Mouse (Mus musculus) left cerebral cortex, adult 2 months (tissue): ENCODE data around the gene Cep128. TPM values are rescaled to one million over a fixed set of nuclear protein-coding genes. Genes with fewer than 3 reads are reported as not detected.

ENCODE experiments used
- DNase-seq, 2 experiments: peaks; one replicate each; pipeline ENCODE4 v3.0.0; 2021 to 2022; ENCODE audit warnings: low spot score in 2 of 2, mixed read lengths in 1 of 2; ENCODE audit errors: extremely low spot score in 1 of 2
- H3K27ac ChIP-seq: fragments of 200-600 bp; 2 replicates; pipeline ENCODE4 v1.8.1; 2022
- H3K4me3 ChIP-seq: fragments of 200-600 bp; 2 replicates; pipeline ENCODE4 v1.8.1; 2022
- CTCF ChIP-seq: fragments of 200-600 bp; IDR thresholded peaks from 2 replicates; pipeline ENCODE4 v1.8.1; 2022; ENCODE audit warnings: antibody characterized with exemption, mild to moderate bottlenecking, moderate library complexity
- intact Hi-C: fragments of 180-260 bp; cut with DNase I; formaldehyde crosslinking; loops from one replicate; pipeline ENCODE4 v1.15.1; 2025
- total RNA-seq, 2 experiments: library from RNA; stranded (reverse); gene quantifications; 2 replicates each; pipeline ENCODE4 v1.2.3; 2021

Gene Cep128
- total RNA-seq, 2 experiments from 2014 or later: 6.9 to 7.1 TPM

DNA sequence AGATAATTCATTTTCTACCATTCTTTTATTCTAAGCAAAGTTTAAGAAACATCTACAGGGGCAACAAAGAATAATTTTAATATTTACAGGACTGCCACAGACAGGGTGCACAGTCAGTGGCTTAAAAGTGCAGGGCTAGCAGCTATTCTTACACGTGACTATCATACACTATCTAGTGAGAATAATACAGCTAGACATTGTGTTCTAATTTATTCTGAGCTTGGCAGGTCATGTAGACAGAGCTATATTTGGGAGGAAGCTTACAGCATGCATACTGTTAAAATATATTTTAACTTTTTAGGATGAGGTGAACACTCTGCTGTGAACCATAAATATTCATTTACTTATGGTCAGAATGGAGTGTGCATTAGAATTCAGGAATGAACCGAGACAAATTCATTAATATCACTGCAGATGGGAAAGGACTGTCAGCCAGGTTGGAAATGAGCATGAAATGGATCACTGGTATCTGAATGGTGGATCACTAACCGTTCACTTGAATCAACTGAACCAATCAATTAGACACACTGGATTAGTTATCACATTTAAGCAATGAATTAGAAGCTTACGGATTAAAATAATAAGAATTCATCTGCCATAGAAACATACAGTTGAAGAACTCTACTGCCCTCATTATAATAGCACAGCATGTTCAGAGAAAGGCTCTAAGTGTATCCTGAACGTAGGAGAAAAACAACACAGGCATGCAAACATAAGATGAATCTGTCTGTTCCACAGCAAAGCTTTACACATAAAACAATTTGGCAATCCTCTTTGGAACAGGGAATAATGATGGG is 317.7 kb downstream of the Cep128 start:
- H3K27ac ChIP-seq: no peak overlapping the region

DNA sequence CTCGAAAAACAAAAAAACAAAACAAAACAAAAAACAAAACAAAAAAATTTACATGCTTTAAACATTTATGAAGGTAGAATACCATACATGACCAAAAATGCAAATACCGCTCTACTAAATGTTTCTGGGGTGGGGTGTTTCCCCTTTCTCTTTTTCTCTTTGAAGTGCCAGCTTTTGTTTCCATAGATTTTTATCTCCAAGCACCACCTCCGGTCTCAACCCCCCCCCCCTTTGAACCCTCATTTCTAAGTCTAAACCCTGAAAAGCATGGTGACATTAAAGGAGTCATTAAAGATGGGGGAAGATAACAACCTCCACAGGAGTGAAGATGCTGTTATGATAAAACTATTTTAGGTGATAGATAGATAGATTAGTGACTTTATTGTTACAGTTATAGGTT is 318.8 kb downstream of the Cep128 start:
- no peak overlapping the region for H3K4me3 ChIP-seq
- no peak for DNase-seq
- no peak overlapping the region for H3K27ac ChIP-seq
- TF ChIP-seq CTCF: no peak
- intact Hi-C loops: no loop called here

More for the DNA sequence above, 317.7 kb downstream of the Cep128 start:
- intact Hi-C loops: no loop called here
- no peak overlapping the region for H3K4me3 ChIP-seq
- TF ChIP-seq CTCF: no peak
- DNase-seq: no peak

DNA sequence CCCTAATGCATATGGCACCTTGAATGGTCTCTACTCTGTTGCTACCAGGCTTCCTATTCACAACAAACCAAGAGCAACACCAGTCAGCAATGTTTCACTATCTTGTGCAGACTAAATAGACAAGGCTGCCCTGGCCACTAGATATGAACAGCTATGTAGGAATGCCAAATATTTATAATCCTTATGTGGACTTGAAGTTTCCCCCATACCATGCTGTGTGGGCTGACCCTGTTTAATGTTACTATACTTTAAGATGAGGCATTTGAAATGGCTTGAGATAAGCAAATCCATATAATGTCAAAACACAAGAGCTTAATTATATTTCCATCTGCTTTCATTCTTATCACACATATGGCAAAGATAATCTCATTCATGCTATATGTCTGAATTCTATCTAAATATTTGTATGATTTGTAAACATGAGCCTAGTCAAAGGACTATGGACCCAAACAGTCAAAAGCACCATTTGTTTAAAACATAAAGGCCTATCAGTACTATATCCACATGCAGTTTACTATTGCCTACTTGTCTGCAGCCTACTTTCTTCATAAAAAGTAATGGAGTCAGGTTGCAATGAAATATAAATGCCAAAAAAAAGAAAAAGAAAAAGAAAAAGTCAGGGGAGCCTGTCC is 319.7 kb downstream of the Cep128 start:
- Histone ChIP-seq H3K4me3 (no peak overlapping the region), H3K27ac (no peak overlapping the region)
- no peak for TF ChIP-seq CTCF
- DNase-seq: no peak
- intact Hi-C loops: no loop called here

DNA sequence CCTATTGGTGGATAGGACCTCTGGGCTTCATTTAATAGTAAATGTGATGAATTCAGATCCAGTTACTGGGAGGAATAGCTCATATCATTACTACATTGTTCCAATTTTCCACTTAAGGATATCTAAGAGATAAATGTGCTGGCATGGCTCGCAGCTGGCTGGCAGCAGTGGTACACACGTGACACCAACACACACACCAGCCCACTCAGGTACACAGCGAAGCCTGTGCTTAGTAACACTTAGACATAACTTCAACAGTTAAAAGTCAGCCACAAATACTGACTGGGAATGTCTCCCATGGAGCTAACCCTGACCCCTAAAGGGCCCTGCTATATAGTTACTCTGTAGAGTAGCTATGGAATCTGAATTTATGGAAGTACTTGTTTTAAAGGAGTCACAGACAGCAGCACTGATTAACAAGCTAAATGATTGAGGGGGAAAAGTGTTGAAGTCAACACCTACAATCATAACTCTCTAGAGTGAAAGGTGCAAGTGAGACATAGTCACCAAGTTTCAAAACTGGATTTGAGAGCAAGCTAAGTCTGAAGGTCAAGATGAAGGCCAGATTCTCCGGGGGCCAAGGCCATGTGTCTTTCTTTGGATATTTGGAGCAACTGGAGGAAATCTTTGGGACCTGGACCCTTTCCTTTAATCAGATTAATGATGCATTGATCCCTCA is 320.7 kb downstream of the Cep128 start:
- no peak for DNase-seq
- Histone ChIP-seq H3K4me3 (no peak overlapping the region), H3K27ac (no peak overlapping the region)
- no peak for TF ChIP-seq CTCF
- intact Hi-C loops: no loop called here

DNA sequence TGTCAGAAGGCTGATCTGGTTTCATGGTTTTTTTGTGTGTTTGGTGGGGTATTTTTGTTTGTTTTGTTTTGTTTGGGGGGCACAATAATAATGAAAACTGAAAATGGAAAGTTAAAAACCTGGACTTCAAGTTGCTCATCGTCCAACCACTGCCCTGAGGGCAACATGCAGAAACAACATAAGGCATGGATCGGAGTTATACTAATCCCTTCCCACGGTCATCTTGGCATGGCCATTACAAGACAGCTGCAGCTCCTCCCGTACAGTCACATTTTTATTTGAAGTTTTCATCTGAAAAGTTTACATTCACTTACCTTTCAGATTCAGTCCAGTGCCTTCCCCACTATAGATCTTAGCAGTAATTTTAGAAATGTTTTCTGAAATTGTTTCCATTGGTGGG is 321.5 kb downstream of the Cep128 start:
- Histone ChIP-seq H3K4me3 (no peak overlapping the region), H3K27ac (no peak overlapping the region)
- TF ChIP-seq CTCF: no peak
- intact Hi-C loops: no loop called here
- DNase-seq: no peak

DNA sequence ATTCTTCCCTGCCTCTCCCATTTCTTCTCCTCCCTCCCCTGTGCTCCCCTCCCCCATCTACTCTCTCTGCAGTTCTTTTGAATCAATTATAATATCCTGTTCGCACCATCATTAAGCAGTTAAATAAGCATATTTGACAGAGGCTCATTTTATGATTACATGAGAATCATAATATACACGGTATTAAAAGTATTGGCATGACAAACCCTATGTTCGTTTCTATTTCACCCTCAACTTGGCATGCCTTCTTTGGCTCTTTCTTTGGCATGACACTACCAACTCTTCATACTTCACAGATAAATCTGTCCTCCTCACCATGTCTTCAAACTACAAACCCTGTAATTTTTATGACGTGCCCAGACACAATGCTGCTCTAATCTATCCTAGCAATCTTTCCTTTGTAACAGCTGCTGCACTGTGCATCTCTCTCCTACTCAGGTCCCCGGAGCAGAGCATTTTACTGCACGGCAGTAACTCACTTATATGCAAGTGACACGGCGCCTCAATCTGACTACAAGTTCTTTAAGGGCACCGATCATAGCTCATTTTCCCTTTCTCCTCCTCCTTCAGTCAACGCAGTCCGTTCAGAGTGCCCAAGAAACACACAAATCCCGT is 324.4 kb downstream of the Cep128 start:
- no peak overlapping the region for H3K27ac ChIP-seq
- no peak for TF ChIP-seq CTCF
- no peak overlapping the region for H3K4me3 ChIP-seq
- intact Hi-C loops: no loop called here
- DNase-seq: no peak

DNA sequence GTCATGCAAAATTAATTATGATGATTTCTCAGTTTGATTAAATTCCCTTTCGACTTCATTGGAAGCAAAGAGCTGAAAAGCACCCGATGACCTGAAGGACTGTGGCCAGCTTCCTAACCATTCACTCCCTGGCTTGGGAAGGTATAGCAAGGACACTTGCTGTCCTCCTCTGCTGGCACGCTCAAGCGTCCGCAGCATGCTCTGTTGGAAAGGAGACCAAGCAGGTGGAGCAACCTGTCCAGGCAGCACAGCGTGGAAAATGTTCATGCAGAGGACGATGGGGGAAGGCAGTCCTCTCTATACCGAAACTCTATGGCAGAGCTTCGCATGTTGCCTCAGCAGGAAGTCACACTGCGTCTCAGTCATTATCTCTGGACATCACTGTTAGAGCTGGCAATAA is 327.3 kb downstream of the Cep128 start:
- intact Hi-C loops: no loop called here
- TF ChIP-seq CTCF: no peak
- no peak for DNase-seq
- H3K27ac ChIP-seq: no peak overlapping the region
- H3K4me3 ChIP-seq: no peak overlapping the region

DNA sequence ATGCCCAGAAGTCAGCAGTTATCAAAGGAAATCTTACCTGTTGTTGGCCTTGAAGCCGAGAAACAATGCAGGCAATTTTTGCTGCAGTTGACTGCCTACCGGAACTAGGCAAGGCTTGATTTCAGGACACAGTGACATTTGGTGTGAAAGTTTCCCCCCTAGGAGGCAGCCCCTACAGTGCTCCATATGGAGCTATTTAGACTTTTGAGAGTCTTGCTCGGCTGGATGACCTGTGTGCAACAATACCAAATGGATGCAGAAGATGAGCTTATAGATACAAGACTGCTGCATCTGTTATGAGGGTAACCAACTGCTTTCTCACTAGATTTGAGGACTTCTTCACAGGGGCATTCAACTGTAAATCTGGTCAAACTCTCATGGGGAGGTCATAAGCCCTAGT is 331.9 kb downstream of the Cep128 start:
- H3K4me3 ChIP-seq: no peak overlapping the region
- no peak for TF ChIP-seq CTCF
- H3K27ac ChIP-seq: no peak overlapping the region
- no peak for DNase-seq
- intact Hi-C loops: no loop called here

DNA sequence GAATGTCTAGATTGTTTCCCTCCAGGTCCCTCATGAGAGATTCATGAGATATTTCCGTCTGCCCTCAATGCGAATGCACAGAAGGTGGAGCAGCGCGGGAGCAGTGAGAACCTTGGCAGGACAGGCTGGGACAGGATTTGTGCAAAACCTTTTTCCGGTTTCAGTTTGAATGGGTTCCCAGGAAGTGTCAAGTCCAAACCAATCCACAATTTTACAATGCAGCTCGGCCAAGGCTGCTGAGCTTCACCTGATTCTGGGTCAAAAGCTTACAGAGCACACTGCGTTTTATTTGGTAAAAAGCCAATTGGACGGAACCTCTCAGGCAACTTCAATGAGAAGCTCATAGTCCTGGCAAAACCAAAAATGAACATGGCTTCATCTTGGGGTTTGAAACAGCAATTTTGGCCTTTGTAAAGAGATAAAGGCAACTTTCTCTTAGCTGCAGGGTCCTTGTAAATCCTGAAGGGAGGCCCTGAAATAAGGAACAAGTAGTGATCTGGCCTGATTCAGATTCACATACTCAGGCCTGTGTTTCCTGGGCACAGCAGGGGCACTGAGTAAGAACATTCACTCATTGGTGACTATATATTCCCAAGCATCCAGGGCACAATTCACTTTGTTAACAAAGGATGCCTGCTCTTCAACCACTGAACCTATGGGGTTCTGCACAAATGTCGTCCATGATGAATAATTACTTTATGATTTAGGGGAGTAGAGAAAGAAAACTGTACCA is 333.4 kb downstream of the Cep128 start:
- Histone ChIP-seq H3K4me3 (no peak overlapping the region), H3K27ac (no peak overlapping the region)
- TF ChIP-seq CTCF: no peak
- DNase-seq: peak in 1 of 2 experiments; percentile 12
- intact Hi-C loops: no loop called here

DNA sequence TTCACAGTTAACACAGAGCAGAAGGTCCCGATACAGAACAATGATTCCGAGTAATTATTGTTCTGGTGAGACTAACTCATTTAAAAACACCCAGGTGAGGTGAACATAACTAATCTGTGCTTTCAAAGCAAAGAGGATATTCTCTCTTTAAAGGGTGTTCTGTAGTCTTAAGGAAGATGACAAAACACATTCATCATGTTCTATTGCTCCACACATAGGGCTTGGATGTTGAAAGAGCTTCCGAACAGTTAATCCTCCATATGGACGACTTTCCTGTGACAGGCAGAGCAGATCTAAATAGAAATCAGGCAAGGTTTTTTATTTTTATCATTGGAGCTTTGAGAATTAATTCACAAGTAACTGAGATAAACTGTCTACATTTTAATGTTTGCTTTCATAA is 342.8 kb downstream of the Cep128 start:
- Histone ChIP-seq H3K4me3 (no peak overlapping the region), H3K27ac (no peak overlapping the region)
- no peak for DNase-seq
- TF ChIP-seq CTCF: no peak
- intact Hi-C loops: no loop called here

DNA sequence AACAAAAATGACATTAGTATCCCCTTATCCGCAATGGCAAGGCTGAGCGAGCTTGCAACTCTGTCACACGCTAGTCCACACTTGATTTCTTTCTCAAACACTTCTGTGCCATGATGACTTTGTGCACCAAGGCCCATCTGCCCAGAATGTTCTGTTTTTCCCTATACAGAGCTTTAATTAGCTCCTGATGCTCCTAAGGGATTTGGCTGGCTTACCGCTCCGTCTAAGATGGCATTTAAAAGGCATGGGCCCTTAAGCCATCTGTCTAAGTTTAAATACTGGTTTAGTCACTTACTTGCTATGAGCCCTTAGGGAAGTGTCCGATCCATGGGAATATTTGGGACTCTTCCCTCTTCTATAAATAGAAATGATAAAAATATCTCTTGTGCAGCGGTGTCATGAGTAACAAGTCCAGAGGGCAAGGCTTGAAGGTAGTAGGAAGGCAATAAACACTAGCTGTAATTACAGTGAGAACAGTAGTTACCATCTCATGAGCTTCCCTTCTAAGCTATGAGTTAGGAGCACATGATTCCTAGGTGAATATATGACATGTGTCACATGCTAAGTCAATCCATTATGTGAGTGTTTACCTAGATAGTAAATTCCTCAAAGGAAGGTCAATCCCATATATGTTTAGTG is 343.8 kb downstream of the Cep128 start:
- intact Hi-C loops: no loop called here
- no peak for TF ChIP-seq CTCF
- no peak overlapping the region for H3K27ac ChIP-seq
- no peak overlapping the region for H3K4me3 ChIP-seq
- no peak for DNase-seq
